Mouse (Mus musculus) CD4-positive, CD25-positive, alpha-beta regulatory T cell, adult 2 months (primary cell): ENCODE results near the gene Nt5m.
A peak's percentile ranks its signal among the peaks of the same experiment; 100 is the strongest.
"Not testable (repeated sequence)": the region's sequence is repeated elsewhere in the genome, so short reads cannot be mapped to it uniquely, and the experiment has no call there.

Experiments used
- DNase-seq: peaks from one replicate; pipeline ENCODE4 v3.0.0-alpha.2; 2012; ENCODE audit warnings: low read depth, low spot score

The Nt5m gene

GRCm38 (mm10) chr11:59839008-59839458 is at the start of gene Nt5m:
TSS of gene Nt5m (plus strand) at chr11:59839447.
- peak; percentile 95 for DNase-seq

- no peak for DNase-seq
These were observed 45.9 kb upstream of the Nt5m start for GRCm38 (mm10) chr11:59793390-59793789.

GRCm38 (mm10) chr11:59800412-59800811 is 38.8 kb upstream of the Nt5m start:
- peak; percentile 21 for DNase-seq

GRCm38 (mm10) chr11:59801881-59802280 is 37.4 kb upstream of the Nt5m start:
- DNase-seq: no peak

GRCm38 (mm10) chr11:59803516-59803915 is 35.7 kb upstream of the Nt5m start:
- no peak for DNase-seq

GRCm38 (mm10) chr11:59804409-59805110 is 34.7 kb upstream of the Nt5m start:
- no peak for DNase-seq

- no peak for DNase-seq
These were observed 34.0 kb upstream of the Nt5m start for GRCm38 (mm10) chr11:59805256-59805655.

GRCm38 (mm10) chr11:59805656-59806055 is 33.6 kb upstream of the Nt5m start:
- DNase-seq: no peak

- DNase-seq: no peak
These were observed 30.9 kb upstream of the Nt5m start for GRCm38 (mm10) chr11:59808170-59808960.

GRCm38 (mm10) chr11:59809071-59809669 is 30.1 kb upstream of the Nt5m start:
- peak; percentile 77 for DNase-seq

- DNase-seq: peak; percentile 93
These were observed 29.4 kb upstream of the Nt5m start, which contains the start of gene Flcn for GRCm38 (mm10) chr11:59809670-59810474. TSS of gene Flcn (minus strand) at chr11:59810016.

GRCm38 (mm10) chr11:59810480-59811158 is 28.6 kb upstream of the Nt5m start:
- peak; percentile 27 for DNase-seq

GRCm38 (mm10) chr11:59811211-59811610 is 28.0 kb upstream of the Nt5m start:
- no peak for DNase-seq

GRCm38 (mm10) chr11:59813276-59813675 is 26.0 kb upstream of the Nt5m start:
- DNase-seq: no peak

- no peak for DNase-seq
These were observed 24.9 kb upstream of the Nt5m start for GRCm38 (mm10) chr11:59814311-59814710.

- DNase-seq: no peak
These were observed 24.3 kb upstream of the Nt5m start for GRCm38 (mm10) chr11:59814936-59815335.

- no peak for DNase-seq
These were observed 23.7 kb upstream of the Nt5m start for GRCm38 (mm10) chr11:59815482-59816065.

- DNase-seq: no peak
These were observed 21.3 kb upstream of the Nt5m start for GRCm38 (mm10) chr11:59817916-59818315.

GRCm38 (mm10) chr11:59821625-59822024 is 17.6 kb upstream of the Nt5m start:
- DNase-seq: no peak

- not testable (repeated sequence) for DNase-seq
These were observed 1.5 kb upstream of the Nt5m start for GRCm38 (mm10) chr11:59837789-59838188.

GRCm38 (mm10) chr11:59838426-59838825 is 821 bp upstream of the Nt5m start:
- DNase-seq: no peak
